ENCODE assay signal across 9 mouse cellular contexts in the genomic region with DNA sequence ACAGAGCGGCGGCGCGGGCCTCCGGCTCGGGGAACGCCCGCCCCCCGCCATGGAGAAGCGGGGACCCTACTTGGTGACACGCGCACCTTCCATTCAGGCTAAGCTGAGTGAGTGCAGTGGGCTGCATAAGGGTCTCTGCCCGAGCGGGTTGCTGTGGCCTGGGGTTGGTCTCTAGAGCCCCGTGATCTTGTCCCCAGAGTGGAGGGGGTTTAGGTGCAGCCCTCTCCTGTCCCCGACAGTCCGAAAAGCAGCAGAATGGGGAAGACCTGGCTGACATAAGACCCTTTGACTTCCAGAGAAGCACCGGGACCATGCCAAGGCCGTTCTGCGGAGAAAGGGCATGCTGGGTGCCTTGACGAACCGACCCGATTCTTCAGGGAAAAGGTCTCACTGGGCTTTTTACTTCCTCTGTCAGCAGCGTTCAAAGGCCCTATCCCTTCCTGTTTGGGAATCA. TPM values are rescaled to one million over a fixed set of nuclear protein-coding genes. Genes with fewer than 3 reads are reported as not detected.
DNase-seq lines count a peak whose midpoint lies in the region; ATAC-seq lines count a peak whose summit lies in the region.
"Had no signal": no experiment of that assay in that cellular context is flagged by ENCODE, and none has a peak within 500 bp of the region (broad histone marks: within the 10 kb centered on the region; RNA-seq: fewer than 3 reads in every experiment).

No protein-coding gene starts in this region.

- H3K36me3 ChIP-seq in forebrain, embryonic 13.5 days (ENCODE audit: poor library complexity, severe bottlenecking), result peaks cover 61% of the 10 kb centered on the region
- peaks cover 24% of the 10 kb centered on the region for H3K36me3 ChIP-seq in liver, embryonic 11.5 days (ENCODE audit: control insufficient read depth, insufficient read depth, low read length)
- H3K36me3 ChIP-seq in stomach, embryonic 16.5 days (ENCODE audit: control insufficient read depth, insufficient read depth, low read length), result no peaks in the 10 kb centered on the region

- H3K9me3 ChIP-seq in forebrain, embryonic 13.5 days (replicated peaks), result no peaks in the 10 kb centered on the region
- H3K9me3 ChIP-seq in liver, embryonic 11.5 days (ENCODE audit: control insufficient read depth, low read length), result no peaks in the 10 kb centered on the region
- H3K9me3 ChIP-seq in stomach, embryonic 16.5 days (replicated peaks; ENCODE audit: control insufficient read depth, low read length), result no peaks in the 10 kb centered on the region

- H3K27ac ChIP-seq in forebrain, embryonic 13.5 days, result peak overlapping the region; percentile 83
- peak overlapping the region; percentile 84 for H3K27ac ChIP-seq in liver, embryonic 11.5 days (ENCODE audit: low read depth, low read length)
- peak overlapping the region; percentile 78 for H3K27ac ChIP-seq in stomach, embryonic 16.5 days (ENCODE audit: low read length)

- H3K4me1 ChIP-seq in forebrain, embryonic 13.5 days, result peaks cover 20% of the 10 kb centered on the region
- H3K4me1 ChIP-seq in liver, embryonic 11.5 days (replicated peaks; ENCODE audit: control insufficient read depth, insufficient read depth, low read length), result peaks cover 19% of the 10 kb centered on the region
- H3K4me1 ChIP-seq in stomach, embryonic 16.5 days (ENCODE audit: control insufficient read depth, insufficient read depth, low read length), result peaks cover 13% of the 10 kb centered on the region

- DNase-seq in kidney, adult 9 months, result peak; percentile 48
- DNase-seq in kidney, postnatal 4 days, result no peak
- DNase-seq in NIH3T3 (ENCODE audit: low read depth), result peak; percentile 29
- no peak for DNase-seq in liver, embryonic 11.5 days (ENCODE audit: low spot score)
- DNase-seq in layer of hippocampus, adult 8-10 months (ENCODE audit: low spot score in 2 of 2), result no peak
- DNase-seq in natural killer cell, adult 2 months (ENCODE audit: low spot score in 2 of 2), result no peak

- peak overlapping the region; percentile 85 for H3K4me2 ChIP-seq in forebrain, embryonic 13.5 days
- H3K4me2 ChIP-seq in liver, embryonic 11.5 days, result peak overlapping the region; percentile 89
- peak overlapping the region; percentile 70 for H3K4me2 ChIP-seq in stomach, embryonic 16.5 days (ENCODE audit: low read depth, low read length)

- H3K27me3 ChIP-seq in forebrain, embryonic 13.5 days, result no peaks in the 10 kb centered on the region
- no peaks in the 10 kb centered on the region for H3K27me3 ChIP-seq in liver, embryonic 11.5 days (replicated peaks; ENCODE audit: control insufficient read depth, insufficient read depth, low read length)
- no peaks in the 10 kb centered on the region for H3K27me3 ChIP-seq in stomach, embryonic 16.5 days (ENCODE audit: control insufficient read depth, insufficient read depth, low read length)

- 0% methylated on average over 24 of the region's 24 CpGs for WGBS in forebrain, embryonic 13.5 days
- under 1% methylated on average over 24 of the region's 24 CpGs for WGBS in liver, embryonic 11.5 days
- WGBS in stomach, embryonic 16.5 days, result 1% methylated on average over 24 of the region's 24 CpGs

- ATAC-seq in forebrain, embryonic 13.5 days, result peak; percentile 79
- ATAC-seq in liver, embryonic 11.5 days (replicated peaks; ENCODE audit: low FRiP score), result peak; percentile 59
- no peak for ATAC-seq in stomach, embryonic 16.5 days (ENCODE audit: insufficient read depth, low FRiP score)

- peak overlapping the region; percentile 92 for H3K9ac ChIP-seq in forebrain, embryonic 13.5 days
- H3K9ac ChIP-seq in liver, embryonic 11.5 days (ENCODE audit: low read depth, low read length), result peak overlapping the region; percentile 96
- peak overlapping the region; percentile 91 for H3K9ac ChIP-seq in stomach, embryonic 16.5 days (ENCODE audit: low read length)

- H3K4me3 ChIP-seq in forebrain, embryonic 13.5 days, result peak overlapping the region; percentile 82
- H3K4me3 ChIP-seq in liver, embryonic 11.5 days (ENCODE audit: low read depth, low read length), result peak overlapping the region; percentile 84
- peak overlapping the region; percentile 59 for H3K4me3 ChIP-seq in stomach, embryonic 16.5 days (replicated peaks; ENCODE audit: low read length)

RNA-seq across cellular contexts. Expression of a gene that starts 0.4 kb away (rescaled TPM):
- polyA plus RNA-seq in forebrain, embryonic 13.5 days (2015; fragmentation: Nextera tagmentation; extraction: Ambion mirVana), result 20.1 and 23.3 TPM in 2 replicates
- polyA plus RNA-seq in liver, embryonic 11.5 days (2014; fragmentation: Nextera tagmentation; extraction: Ambion mirVana), result 14.8 and 15.7 TPM in 2 replicates
- polyA plus RNA-seq in stomach, embryonic 16.5 days (2015; fragmentation: Nextera tagmentation; extraction: Ambion mirVana), result 17.9 and 19.1 TPM in 2 replicates
- 10 to 100 TPM; 16.0 to 23.5 (median 20.0) TPM for total RNA-seq in layer of hippocampus, adult 8-10 months (2022)

RNA-seq across cellular contexts. Expression of a gene that starts 14.8 kb away (rescaled TPM):
- polyA plus RNA-seq in forebrain, embryonic 13.5 days (2015; fragmentation: Nextera tagmentation; extraction: Ambion mirVana), result 63.2 and 70.0 TPM in 2 replicates
- polyA plus RNA-seq in liver, embryonic 11.5 days (2014; fragmentation: Nextera tagmentation; extraction: Ambion mirVana), result 25.8 and 28.0 TPM in 2 replicates
- polyA plus RNA-seq in stomach, embryonic 16.5 days (2015; fragmentation: Nextera tagmentation; extraction: Ambion mirVana), result 45.2 and 49.0 TPM in 2 replicates
- total RNA-seq in layer of hippocampus, adult 8-10 months (2022), result 10 to 100 TPM; 68.8 to 80.6 (median 77.5) TPM

RNA-seq across cellular contexts. Expression of a gene that starts 16.7 kb away (rescaled TPM):
- 775 and 903 TPM in 2 replicates for polyA plus RNA-seq in forebrain, embryonic 13.5 days (2015; fragmentation: Nextera tagmentation; extraction: Ambion mirVana)
- 519 and 531 TPM in 2 replicates for polyA plus RNA-seq in liver, embryonic 11.5 days (2014; fragmentation: Nextera tagmentation; extraction: Ambion mirVana)
- polyA plus RNA-seq in stomach, embryonic 16.5 days (2015; fragmentation: Nextera tagmentation; extraction: Ambion mirVana), result 586 and 601 TPM in 2 replicates
- 100 to 1,000 TPM; 345 to 380 (median 364) TPM for total RNA-seq in layer of hippocampus, adult 8-10 months (2022)

RNA-seq across cellular contexts. Expression of a gene that starts 23.0 kb away (rescaled TPM):
- 56.5 and 63.9 TPM in 2 replicates for polyA plus RNA-seq in forebrain, embryonic 13.5 days (2015; fragmentation: Nextera tagmentation; extraction: Ambion mirVana)
- 47.6 and 50.3 TPM in 2 replicates for polyA plus RNA-seq in liver, embryonic 11.5 days (2014; fragmentation: Nextera tagmentation; extraction: Ambion mirVana)
- polyA plus RNA-seq in stomach, embryonic 16.5 days (2015; fragmentation: Nextera tagmentation; extraction: Ambion mirVana), result 98.7 and 105 TPM in 2 replicates
- total RNA-seq in layer of hippocampus, adult 8-10 months (2022), result 10 to 100 TPM; 26.5 to 35.2 (median 31.9) TPM

RNA-seq across cellular contexts. Expression of a gene that starts 33.9 kb away (rescaled TPM):
- 11.0 and 12.8 TPM in 2 replicates for polyA plus RNA-seq in forebrain, embryonic 13.5 days (2015; fragmentation: Nextera tagmentation; extraction: Ambion mirVana)
- 2.1 and 3.1 TPM in 2 replicates for polyA plus RNA-seq in liver, embryonic 11.5 days (2014; fragmentation: Nextera tagmentation; extraction: Ambion mirVana)
- polyA plus RNA-seq in stomach, embryonic 16.5 days (2015; fragmentation: Nextera tagmentation; extraction: Ambion mirVana), result 4.8 and 5.3 TPM in 2 replicates
- total RNA-seq in layer of hippocampus, adult 8-10 months (2022), result 10 to 100 TPM in 3 of 4 experiments, 1 to 10 TPM in 1; 9.1 to 11.8 (median 10.3) TPM
- total RNA-seq: neutrophil, adult 5-6 weeks had no signal

Comparison
In these comparisons a context has a peak if more than half of its experiments do, and no peak if none do; other contexts are left out.
1. DNase-seq: peak in kidney, adult 9 months (single experiment) and NIH3T3 (single experiment); none in kidney, postnatal 4 days (0 of 2), liver, embryonic 11.5 days (single experiment), layer of hippocampus, adult 8-10 months (0 of 2) and natural killer cell, adult 2 months (0 of 2).
2. Peak in every context shown above with its lines, with median percentiles within 50 percentile points of each other: H3K27ac ChIP-seq, H3K4me2 ChIP-seq, H3K4me3 ChIP-seq and H3K9ac ChIP-seq.